Mouse (Mus musculus) bone marrow, adult 2 months (tissue): ENCODE measurements around the gene Atg16l1.

Source experiments
- CTCF ChIP-seq: fragments of 200-500 bp; IDR thresholded peaks from 2 replicates; pipeline ENCODE4 v1.5.1; 2011; ENCODE audit warnings: low read length, control low read depth; ENCODE audit not compliant: control insufficient read depth, insufficient read depth
- POLR2A ChIP-seq: fragments of 200-500 bp; IDR thresholded peaks from 2 replicates; pipeline ENCODE4 v1.6.1; 2011; ENCODE audit warnings: low read depth, mild to moderate bottlenecking, control low read depth, low read length, borderline replicate concordance; ENCODE audit not compliant: control insufficient read depth

- TF ChIP-seq CTCF (no peak), POLR2A (no peak)
Measured at GRCm38 (mm10) chr1:87792438-87793137, 36.9 kb downstream of the Atg16l1 start.
